Mouse (Mus musculus) CH12.LX (cell line): ENCODE data around the gene Cacng8. TPM values are rescaled to one million over a fixed set of nuclear protein-coding genes. Genes with fewer than 3 reads are reported as not detected.

ENCODE experiments used
- DNase-seq: peaks from one replicate; pipeline ENCODE4 v3.0.0-alpha.2; 2013; ENCODE audit errors: extremely low read depth
- H3K27ac ChIP-seq: 2 replicates; pipeline ENCODE4 v1.5.1; 2012; ENCODE audit warnings: low read depth, mild to moderate bottlenecking, control low read depth, moderate library complexity; ENCODE audit not compliant: insufficient read depth
- H3K27me3 ChIP-seq: replicated peaks from 2 replicates; pipeline ENCODE3; 2012; ENCODE audit warnings: inconsistent platforms
- H3K36me3 ChIP-seq, 2 experiments: replicated peaks in 1 of 2; 2 replicates each; pipeline versions ENCODE3 to v1.6.1; 2012; ENCODE audit warnings: inconsistent platforms in 1 of 2, low read length in 1 of 2, mild to moderate bottlenecking in 1 of 2, mixed read lengths in 1 of 2, moderate library complexity in 1 of 2; ENCODE audit not compliant: control insufficient read depth in 1 of 2, insufficient read depth in 1 of 2
- H3K4me1 ChIP-seq, 2 experiments: 2 replicates each; pipeline ENCODE4 v1.6.1; 2012; ENCODE audit warnings: inconsistent platforms in 1 of 2, moderate library complexity in 1 of 2; ENCODE audit not compliant: insufficient read depth in 2 of 2, control insufficient read depth in 1 of 2
- H3K4me2 ChIP-seq: 2 replicates; pipeline ENCODE4 v1.6.1; 2012; ENCODE audit warnings: low read depth, mild to moderate bottlenecking, control low read depth; ENCODE audit not compliant: poor library complexity, insufficient read depth, severe bottlenecking
- H3K4me3 ChIP-seq, 3 experiments: fragments of 150-350 bp in 1 of 3; sonication (generic) in 1 of 3; replicated peaks in 1 of 3; 2 replicates each; pipeline versions ENCODE3 to v1.5.1; 2011 to 2012; ENCODE audit warnings: low read depth in 2 of 3, low read length in 2 of 3, mild to moderate bottlenecking in 2 of 3, moderate library complexity in 2 of 3, control low read depth in 1 of 3, improper control_type of control experiment in 1 of 3, inconsistent platforms in 1 of 3, mixed read lengths in 1 of 3; ENCODE audit not compliant: poor library complexity in 1 of 3
- H3K79me2 ChIP-seq: replicated peaks from 2 replicates; pipeline ENCODE4 v1.6.1; 2012; ENCODE audit warnings: mild to moderate bottlenecking, moderate library complexity; ENCODE audit not compliant: control insufficient read depth, poor library complexity, insufficient read depth, severe bottlenecking; ENCODE audit errors: extremely low read depth
- H3K9ac ChIP-seq: 2 replicates; pipeline ENCODE4 v1.6.1; 2012; ENCODE audit warnings: low read depth, mild to moderate bottlenecking, control low read depth, moderate library complexity; ENCODE audit not compliant: insufficient read depth
- H3K9me3 ChIP-seq: replicated peaks from 2 replicates; pipeline ENCODE3; 2012; ENCODE audit warnings: low read length, inconsistent platforms, mixed read lengths
- CHD1 ChIP-seq: IDR thresholded peaks from 2 replicates; pipeline ENCODE4 v1.6.1; 2012; ENCODE audit warnings: low read depth, low read length, improper control_type of control experiment, inconsistent platforms
- CTCF ChIP-seq, 2 experiments: IDR thresholded peaks in 1 of 2; conservative IDR thresholded peaks in 1 of 2; 2 replicates each; pipeline ENCODE4 v1.5.1; 2011 to 2012; ENCODE audit warnings: low read depth in 2 of 2, low read length in 2 of 2, improper control_type of control experiment in 1 of 2, inconsistent platforms in 1 of 2, mild to moderate bottlenecking in 1 of 2, moderate library complexity in 1 of 2
- E2F4 ChIP-seq: IDR thresholded peaks from 2 replicates; pipeline ENCODE4 v1.6.1; 2011; ENCODE audit warnings: low read depth, low read length, improper control_type of control experiment; ENCODE audit not compliant: insufficient replicate concordance
- ELF1 ChIP-seq: IDR thresholded peaks from 2 replicates; pipeline ENCODE4 v1.6.1; 2014; ENCODE audit warnings: low read depth, mild to moderate bottlenecking, inconsistent platforms, low read length, improper control_type of control experiment
- EP300 ChIP-seq: IDR thresholded peaks from 2 replicates; pipeline ENCODE4 v1.6.1; 2011; ENCODE audit warnings: low read length, improper control_type of control experiment
- ETS1 ChIP-seq: conservative IDR thresholded peaks from 2 replicates; pipeline ENCODE4 v1.6.1; 2012; ENCODE audit warnings: low read depth, mild to moderate bottlenecking, inconsistent platforms, low read length, improper control_type of control experiment, moderate library complexity
- GABPA ChIP-seq: IDR thresholded peaks from 2 replicates; pipeline ENCODE4 v1.6.1; 2012; ENCODE audit warnings: low read depth, low read length, improper control_type of control experiment, inconsistent platforms; ENCODE audit not compliant: insufficient replicate concordance
- IRF4 ChIP-seq: IDR thresholded peaks from 2 replicates; pipeline ENCODE4 v1.6.1; 2014; ENCODE audit warnings: low read depth, mild to moderate bottlenecking, inconsistent platforms, low read length, improper control_type of control experiment
- JUND ChIP-seq: conservative IDR thresholded peaks from 2 replicates; pipeline ENCODE4 v1.6.1; 2011; ENCODE audit warnings: low read depth, low read length, improper control_type of control experiment
- MAFK ChIP-seq: IDR thresholded peaks from 2 replicates; pipeline ENCODE4 v1.6.1; 2011; ENCODE audit warnings: low read length, improper control_type of control experiment; ENCODE audit not compliant: insufficient replicate concordance
- MAZ ChIP-seq: IDR thresholded peaks from 2 replicates; pipeline ENCODE4 v1.6.1; 2012; ENCODE audit warnings: low read depth, mild to moderate bottlenecking, inconsistent platforms, low read length, improper control_type of control experiment, moderate library complexity
- MEF2A ChIP-seq: IDR thresholded peaks from 2 replicates; pipeline ENCODE4 v1.6.1; 2014; ENCODE audit warnings: low read depth, mild to moderate bottlenecking, inconsistent platforms, low read length, improper control_type of control experiment, borderline replicate concordance
- MXI1 ChIP-seq: IDR thresholded peaks from 2 replicates; pipeline ENCODE4 v1.6.1; 2011; ENCODE audit warnings: mild to moderate bottlenecking, low read depth, low read length, improper control_type of control experiment
- NELFE ChIP-seq: IDR thresholded peaks from 2 replicates; pipeline ENCODE4 v1.6.1; 2011; ENCODE audit warnings: low read depth, low read length, improper control_type of control experiment
- NRF1 ChIP-seq: IDR thresholded peaks from 2 replicates; pipeline ENCODE4 v1.6.1; 2014; ENCODE audit warnings: low read depth, mild to moderate bottlenecking, inconsistent platforms, low read length, improper control_type of control experiment, moderate library complexity
- POLR2AphosphoS2 ChIP-seq: IDR thresholded peaks from 2 replicates; pipeline ENCODE4 v1.6.1; 2011; ENCODE audit warnings: low read depth, low read length, improper control_type of control experiment
- RAD21 ChIP-seq: IDR thresholded peaks from 2 replicates; pipeline ENCODE4 v1.6.1; 2011; ENCODE audit warnings: low read depth, mild to moderate bottlenecking, low read length, improper control_type of control experiment, moderate library complexity
- TBP ChIP-seq: conservative IDR thresholded peaks from 2 replicates; pipeline ENCODE4 v1.6.1; 2011; ENCODE audit warnings: low read depth, low read length, improper control_type of control experiment
- TCF12 ChIP-seq: IDR thresholded peaks from 2 replicates; pipeline ENCODE4 v1.6.1; 2014; ENCODE audit warnings: low read depth, mild to moderate bottlenecking, inconsistent platforms, low read length, improper control_type of control experiment
- UBTF ChIP-seq: IDR thresholded peaks from 2 replicates; pipeline ENCODE4 v1.6.1; 2012; ENCODE audit warnings: low read depth, mild to moderate bottlenecking, inconsistent platforms, low read length, improper control_type of control experiment, moderate library complexity
- USF1 ChIP-seq: IDR thresholded peaks from 2 replicates; pipeline ENCODE4 v1.6.1; 2014; ENCODE audit warnings: low read depth, mild to moderate bottlenecking, inconsistent platforms, low read length, improper control_type of control experiment
- USF2 ChIP-seq: conservative IDR thresholded peaks from 2 replicates; pipeline ENCODE4 v1.6.1; 2011; ENCODE audit warnings: low read depth, low read length, improper control_type of control experiment
- ZC3H11A ChIP-seq: IDR thresholded peaks from 2 replicates; pipeline ENCODE4 v1.6.1; 2012; ENCODE audit warnings: low read depth, mild to moderate bottlenecking, inconsistent platforms, low read length, improper control_type of control experiment
- ZMIZ1 ChIP-seq: IDR thresholded peaks from 2 replicates; pipeline ENCODE4 v1.6.1; 2012; ENCODE audit warnings: low read depth, mild to moderate bottlenecking, inconsistent platforms, low read length, improper control_type of control experiment
- ZNF384 ChIP-seq: IDR thresholded peaks from 2 replicates; pipeline ENCODE4 v1.6.1; 2012; ENCODE audit warnings: low read depth, low read length, improper control_type of control experiment, inconsistent platforms
- dilution Hi-C: fragments of 300-500 bp; cut with MboI; formaldehyde crosslinking; loops from 2 replicates; pipeline ENCODE4 v1.14.3; 2020; ENCODE audit warnings: low sequenced_read_pairs; ENCODE audit not compliant: extremely low pct_unique_long_range_greater_than_20kb, extremely low pct_ligation_motif_present
- in situ Hi-C: fragments of 300-500 bp; cut with MboI; formaldehyde crosslinking; loops from 3 replicates; pipeline ENCODE4 v1.14.3; 2019; ENCODE audit warnings: low sequenced_read_pairs, low pct_ligation_motif_present, low pct_unique_long_range_greater_than_20kb, mixed read lengths
- polyA plus RNA-seq: library from polyadenylated mRNA; unstranded; fragments of >175 nt; gene quantifications from 2 replicates; pipeline ENCODE4 v1.2.1, GENCODE M21; 2012; ENCODE audit warnings: low read depth; ENCODE audit not compliant: insufficient read length
- total RNA-seq, 2 experiments: library from RNA; depleted of rRNA; stranded (reverse); fragments of 300-350 nt in 1 of 2; fragments of >200 nt in 1 of 2; gene quantifications; 2 replicates each; pipeline ENCODE4 v1.2.3; 2012 to 2014

Cacng8 gene
- total and polyA plus RNA-seq, 3 experiments, result 0.43 to 1.2 (median 0.51) TPM

GRCm38 (mm10) chr7:3384807-3385319 lies 5.6 kb upstream of the Cacng8 start:
- in situ Hi-C loops (no loop called here), dilution Hi-C loops (no loop called here)
- no peaks in the 10 kb centered on the region for H3K79me2 ChIP-seq

GRCm38 (mm10) chr7:3386036-3386730 lies 4.3 kb upstream of the Cacng8 start:
- Histone ChIP-seq H3K9ac (no peak overlapping the region), H3K4me1 (peaks cover 3 to 18% of the 10 kb centered on the region in 2 experiments), H3K9me3 (no peaks in the 10 kb centered on the region), H3K27me3 (no peaks in the 10 kb centered on the region), H3K4me2 (no peak overlapping the region), H3K27ac (no peak overlapping the region)
- in situ Hi-C loops (no loop called here), dilution Hi-C loops (no loop called here)
- no peak for TF ChIP-seq MAFK
- TF ChIP-seq UBTF, result no peak
- no peak for TF ChIP-seq JUND
- TF ChIP-seq MAZ, result no peak
- TF ChIP-seq NRF1, result no peak
- TF ChIP-seq ELF1, result no peak
- no peak for TF ChIP-seq USF1
- no peak for TF ChIP-seq ZMIZ1
- no peak for TF ChIP-seq MEF2A
- TF ChIP-seq NELFE, result no peak
- no peak for TF ChIP-seq RAD21
- TF ChIP-seq, all 38 proteins: peak for 0
- no peak for DNase-seq
- no peak overlapping the region for H3K4me3 ChIP-seq
- no peaks in the 10 kb centered on the region for H3K79me2 ChIP-seq
- H3K36me3 ChIP-seq, result no peaks in the 10 kb centered on the region

More at GRCm38 (mm10) chr7:3384807-3385319, 5.6 kb upstream of the Cacng8 start:
- no peak overlapping the region for H3K9ac ChIP-seq
- no peak overlapping the region for H3K27ac ChIP-seq
- H3K4me2 ChIP-seq, result no peak overlapping the region
- no peaks in the 10 kb centered on the region for H3K9me3 ChIP-seq
- no peak for DNase-seq
- no peak overlapping the region for H3K4me3 ChIP-seq
- no peaks in the 10 kb centered on the region for H3K27me3 ChIP-seq
- peaks cover 3 to 18% of the 10 kb centered on the region in 2 experiments for H3K4me1 ChIP-seq
- TF ChIP-seq POLR2AphosphoS2 (no peak), NELFE (no peak), ELF1 (no peak), MXI1 (no peak), ZC3H11A (no peak), ETS1 (no peak), RAD21 (no peak), CTCF (conservative IDR thresholded peaks at IDR 0.05 in 1 of 2, IDR thresholded peaks at IDR 0.05 in 1 of 2; ENCODE audit: low read depth in 2 of 2, low read length in 2 of 2) (no peak), E2F4 (no peak), TBP (no peak), EP300 (no peak), USF1 (no peak), USF2 (no peak), ZNF384 (no peak), CHD1 (no peak), IRF4 (no peak), UBTF (no peak), GABPA (no peak), TCF12 (no peak)
- H3K36me3 ChIP-seq, result no peaks in the 10 kb centered on the region
